Mouse (Mus musculus): Measurements from ENCODE around the gene Dnajb4.
"Not testable (repeated sequence)": the region's sequence is repeated elsewhere in the genome, so short reads cannot be mapped to it uniquely, and the experiment has no call there.

DNA sequence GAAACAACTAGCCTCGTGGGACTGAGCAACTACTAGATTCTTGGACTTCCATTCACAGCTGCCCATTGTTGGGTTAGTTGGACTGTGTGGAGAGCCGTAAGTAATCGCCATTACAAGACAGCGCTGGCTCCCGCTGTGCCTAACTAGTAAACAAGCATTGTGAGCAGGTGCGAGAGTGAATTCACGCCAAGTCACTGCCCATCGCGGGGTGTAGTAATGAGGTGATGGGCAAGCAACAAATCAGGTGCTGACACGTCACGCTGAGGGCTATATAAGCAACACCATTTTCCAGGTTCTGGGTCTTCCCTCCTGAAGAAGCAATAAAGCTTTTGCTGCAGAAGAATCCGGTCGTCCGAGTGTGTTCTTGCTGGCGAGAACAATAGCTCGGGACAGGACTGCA is 74.0 kb downstream of the Dnajb4 start:
- TF ChIP-seq CTCF (IDR thresholded peaks at IDR 0.05; ENCODE audit: control insufficient read depth, insufficient read depth, low read length); POLR2A (IDR thresholded peaks at IDR 0.05; ENCODE audit: borderline replicate concordance, control insufficient read depth, low read depth, low read length): not testable (repeated sequence)

All from bone marrow, adult 2 months (tissue).